Mouse (Mus musculus) hindbrain, embryonic 12.5 days (tissue): ENCODE measurements around the gene 4930451I11Rik. TPM values are rescaled to one million over a fixed set of nuclear protein-coding genes. Genes with fewer than 3 reads are reported as not detected.

Experiments
- ATAC-seq: fragments of 200-750 bp; cut with Nextera tagmentation; 2 replicates; pipeline ENCODE4 v1.8.0; 2017; ENCODE audit warnings: moderate TSS enrichment; ENCODE audit not compliant: low FRiP score
- H3K27ac ChIP-seq: fragments of 300-500 bp; sonication (generic); 2 replicates; pipeline ENCODE4 v1.5.1; 2016; ENCODE audit warnings: mild to moderate bottlenecking
- H3K27me3 ChIP-seq: fragments of 300-500 bp; sonication (generic); 2 replicates; pipeline ENCODE4 v1.6.1; 2016; ENCODE audit warnings: mild to moderate bottlenecking
- H3K36me3 ChIP-seq: fragments of 300-500 bp; sonication (generic); 2 replicates; pipeline ENCODE4 v1.6.1; 2016; ENCODE audit warnings: mild to moderate bottlenecking
- H3K4me1 ChIP-seq: fragments of 300-500 bp; sonication (generic); 2 replicates; pipeline ENCODE4 v1.6.1; 2016
- H3K4me2 ChIP-seq: fragments of 300-500 bp; sonication (generic); replicated peaks from 2 replicates; pipeline ENCODE4 v1.6.1; 2016; ENCODE audit warnings: mild to moderate bottlenecking
- H3K4me3 ChIP-seq: fragments of 300-500 bp; sonication (generic); 2 replicates; pipeline ENCODE4 v1.5.1; 2016; ENCODE audit warnings: mild to moderate bottlenecking
- H3K9ac ChIP-seq: fragments of 300-500 bp; sonication (generic); 2 replicates; pipeline ENCODE4 v1.6.1; 2016; ENCODE audit warnings: mild to moderate bottlenecking, moderate library complexity
- H3K9me3 ChIP-seq: fragments of 300-500 bp; sonication (generic); replicated peaks from 2 replicates; pipeline ENCODE4 v1.6.1; 2016; ENCODE audit warnings: mild to moderate bottlenecking
- WGBS: fragments of 180-500 bp; shearing (Covaris S2); methylation state at CpG from one replicate; pipeline ENCODE4 v1.1.7; 2016; 5-methylcytosine and 5-hydroxymethylcytosine counted together
- polyA plus RNA-seq: library from polyadenylated mRNA; unstranded; fragments of >200 nt; fragmentation: Nextera tagmentation; extraction: Ambion mirVana; gene quantifications from 2 replicates; pipeline ENCODE4 v1.2.1, GENCODE M21; 2016

4930451I11Rik gene
- polyA plus RNA-seq, 1 experiment from 2014 or later = not detected

DNA sequence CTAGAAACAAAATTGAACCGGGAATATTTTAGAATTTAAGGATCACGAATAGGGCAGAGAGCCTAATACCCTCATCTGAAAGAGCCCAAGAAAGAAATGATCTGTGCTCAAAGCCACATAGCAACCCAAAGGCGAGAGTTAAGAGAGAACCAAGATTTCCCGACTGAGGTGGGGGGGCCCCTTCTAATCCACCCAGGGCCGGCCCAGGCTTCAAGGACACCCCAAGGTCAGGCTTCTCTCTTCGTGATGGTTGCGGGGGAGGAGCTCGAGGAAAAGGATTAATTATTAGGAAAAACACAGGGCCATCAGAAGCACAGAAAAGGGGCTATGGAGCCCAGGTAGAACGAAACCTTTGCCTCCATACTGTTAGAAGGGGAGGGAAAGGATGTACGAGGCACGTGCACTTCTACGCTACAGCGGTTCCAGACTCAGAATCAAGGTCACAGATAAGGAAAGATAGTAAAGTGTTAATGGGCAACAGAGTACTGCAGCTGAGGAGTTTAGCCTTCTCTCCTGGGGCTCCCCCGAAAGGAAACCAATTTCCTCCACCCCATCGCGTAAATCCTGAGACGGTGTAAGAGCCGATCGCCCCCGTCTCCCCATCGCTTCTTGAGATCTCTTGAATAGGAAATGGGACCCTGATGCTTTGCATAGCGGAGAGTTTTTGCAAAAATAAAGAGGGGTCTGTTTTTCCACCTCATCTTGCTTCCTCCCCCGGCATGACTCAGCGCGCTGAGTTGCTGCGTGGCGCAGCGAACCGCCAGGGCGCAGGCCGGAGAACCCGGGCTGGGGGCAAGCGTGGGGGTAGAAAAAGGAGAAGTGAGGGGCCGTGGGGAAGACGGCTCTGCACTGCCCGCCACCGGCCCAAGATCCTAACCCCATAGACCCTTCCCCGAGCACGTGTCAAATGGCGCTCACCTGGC lies 33.1 kb downstream of the 4930451I11Rik start:
- H3K36me3 ChIP-seq = peaks cover 33% of the 10 kb centered on the region
- H3K9ac ChIP-seq = peak overlapping the region; percentile 92
- H3K4me3 ChIP-seq = peak overlapping the region; percentile 87
- H3K9me3 ChIP-seq = no peaks in the 10 kb centered on the region
- H3K4me2 ChIP-seq = peak overlapping the region; percentile 82
- 0 out of 2 replicates have a peak, but pooled peaks have one; percentile 1 for ATAC-seq
- H3K27me3 ChIP-seq = no peaks in the 10 kb centered on the region
- H3K4me1 ChIP-seq = peaks cover 41% of the 10 kb centered on the region
- peak overlapping the region; percentile 96 for H3K27ac ChIP-seq
- under 1% methylated on average over 40 of the region's 40 CpGs for WGBS

DNA sequence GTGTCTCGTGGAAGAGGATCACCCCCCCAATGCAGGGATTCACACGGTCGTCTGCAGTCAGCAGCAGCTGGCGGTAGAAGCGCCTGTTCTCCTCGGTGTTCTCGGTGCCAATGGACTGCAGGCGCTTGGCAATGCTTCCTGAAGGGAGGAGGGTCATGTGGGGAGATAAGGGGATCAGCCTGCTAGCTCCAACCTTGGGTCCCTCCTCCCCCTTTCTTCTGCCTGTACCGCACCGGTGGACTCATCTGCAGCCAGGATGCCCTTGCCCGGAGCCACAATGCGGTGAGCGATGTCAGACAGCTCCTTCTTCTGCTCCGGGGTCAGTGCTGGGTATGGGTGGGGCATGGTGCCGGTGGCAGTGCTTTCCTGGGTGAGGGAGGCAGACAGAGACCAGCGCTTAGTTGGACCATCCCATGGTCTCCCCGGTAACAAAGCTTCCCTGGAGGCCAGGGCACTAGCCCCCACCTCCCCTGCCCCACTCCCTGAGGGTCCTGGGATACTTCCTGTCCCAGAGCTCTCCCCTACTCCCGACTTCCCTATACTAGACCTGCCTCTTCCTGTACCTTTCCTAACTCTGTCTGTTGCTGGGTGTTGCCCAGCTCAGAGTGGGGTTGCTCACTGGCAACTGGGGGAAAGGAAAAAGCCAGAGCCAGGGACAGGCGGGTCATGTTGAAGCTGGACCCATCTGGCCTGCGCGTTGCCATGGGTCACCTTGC lies 33.9 kb downstream of the 4930451I11Rik start, which contains the start of gene Fam57b:
Gene Fam57b, plus strand, starts transcription at position 258 of the 716 bp plus-strand sequence.
- H3K36me3 ChIP-seq = peaks cover 29% of the 10 kb centered on the region
- H3K27me3 ChIP-seq = no peaks in the 10 kb centered on the region
- peak within 1 kb of the TSS; percentile 82 for H3K4me2 ChIP-seq
- H3K9me3 ChIP-seq = no peaks in the 10 kb centered on the region
- peaks cover 48% of the 10 kb centered on the region for H3K4me1 ChIP-seq
- H3K4me3 ChIP-seq = peak within 1 kb of the TSS; percentile 87
- H3K9ac ChIP-seq = peak within 1 kb of the TSS; percentile 92
- WGBS = 28% methylated on average over 21 of the region's 21 CpGs
- H3K27ac ChIP-seq = peak within 1 kb of the TSS; percentile 96
- no peak for ATAC-seq

- H3K4me3 ChIP-seq = no peak overlapping the region
- peaks cover 29% of the 10 kb centered on the region for H3K36me3 ChIP-seq
- H3K4me2 ChIP-seq = no peak overlapping the region; the same call in 1 of the 2 replicates
- no peak for ATAC-seq
- H3K27me3 ChIP-seq = no peaks in the 10 kb centered on the region
- no peak overlapping the region for H3K9ac ChIP-seq
- no peak overlapping the region for H3K27ac ChIP-seq
- no peaks in the 10 kb centered on the region for H3K9me3 ChIP-seq
- WGBS = 79% methylated on average over 8 of the region's 8 CpGs
- H3K4me1 ChIP-seq = peaks cover 50% of the 10 kb centered on the region
These were observed 35.0 kb downstream of the 4930451I11Rik start for GRCm38 (mm10) chr7:126796350-126796932.

DNA sequence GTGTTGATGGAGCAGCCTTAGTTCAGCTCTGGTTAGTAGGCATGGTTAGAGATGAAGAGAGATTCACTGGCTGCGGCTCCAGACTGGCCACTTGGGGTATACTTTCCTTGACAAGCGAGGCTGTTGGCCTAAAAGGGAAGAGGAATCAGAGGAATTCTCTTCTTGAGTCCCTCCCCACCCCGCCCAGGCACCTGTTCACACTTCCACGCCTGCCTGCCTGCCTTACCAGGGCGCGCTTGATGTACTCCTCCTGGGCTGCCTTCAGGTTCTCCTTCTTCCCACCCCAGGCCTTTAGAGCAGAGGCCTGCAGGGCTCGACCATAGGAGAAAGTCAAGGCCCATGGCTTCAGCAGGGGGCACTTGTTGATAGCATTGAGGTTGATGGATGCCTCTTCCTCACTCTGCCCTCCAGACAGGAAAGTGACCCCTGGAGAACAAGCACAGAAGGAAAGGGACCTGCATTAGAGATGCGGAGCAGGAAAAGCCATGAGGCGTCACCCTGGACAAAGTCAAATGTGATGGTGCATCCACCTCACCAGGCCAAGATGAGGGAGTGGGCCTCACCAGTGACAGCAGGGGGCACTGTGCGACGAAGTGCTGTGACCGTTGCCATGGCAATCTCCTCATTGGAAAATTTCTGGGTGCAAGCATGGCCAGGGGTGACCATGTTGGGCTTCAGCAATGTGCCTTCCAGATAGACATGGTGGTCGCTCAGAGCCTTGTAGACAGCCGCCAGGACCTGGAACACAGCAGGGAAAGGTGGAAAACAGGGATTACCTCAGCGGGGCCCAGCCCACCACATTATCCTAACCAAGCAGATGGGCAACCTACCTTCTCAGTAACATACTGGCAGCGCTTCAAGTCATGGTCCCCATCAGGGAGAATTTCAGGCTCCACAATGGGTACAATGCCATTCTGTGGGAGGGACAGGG lies 35.8 kb downstream of the 4930451I11Rik start:
- Histone ChIP-seq H3K27me3 (no peaks in the 10 kb centered on the region), H3K9ac (no peak overlapping the region), H3K4me1 (peaks cover 56% of the 10 kb centered on the region), H3K27ac (no peak overlapping the region), H3K36me3 (peaks cover 30% of the 10 kb centered on the region), H3K4me3 (no peak overlapping the region), H3K9me3 (no peaks in the 10 kb centered on the region), H3K4me2 (no peak overlapping the region)
- no peak for ATAC-seq
- 75% methylated on average over 16 of the region's 16 CpGs for WGBS

DNA sequence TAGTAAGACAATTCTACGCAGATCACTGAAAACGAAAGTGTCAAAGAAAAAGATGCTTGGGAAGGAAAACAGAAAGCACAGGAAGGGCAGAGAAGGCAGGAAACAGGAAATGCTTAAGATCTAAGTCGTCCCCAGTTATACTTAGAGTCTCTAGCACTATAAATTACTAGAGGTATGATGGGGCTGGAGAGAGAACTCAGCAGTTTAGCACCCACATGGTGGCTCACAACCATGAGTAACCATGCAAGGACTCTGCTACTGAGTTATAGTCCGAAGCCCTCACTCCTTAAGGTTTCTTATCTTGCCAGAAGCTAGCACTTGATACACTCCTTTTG lies 37.2 kb downstream of the 4930451I11Rik start:
- H3K4me1 ChIP-seq = peaks cover 49% of the 10 kb centered on the region
- no peaks in the 10 kb centered on the region for H3K9me3 ChIP-seq
- H3K27ac ChIP-seq = no peak overlapping the region
- peaks cover 44% of the 10 kb centered on the region for H3K36me3 ChIP-seq
- no peak overlapping the region for H3K9ac ChIP-seq
- WGBS = 74% methylated on average over 4 of the region's 4 CpGs
- H3K4me3 ChIP-seq = no peak overlapping the region
- H3K27me3 ChIP-seq = no peaks in the 10 kb centered on the region
- no peak for ATAC-seq
- no peak overlapping the region for H3K4me2 ChIP-seq

GRCm38 (mm10) chr7:126793456-126794270 lies 37.8 kb downstream of the 4930451I11Rik start:
- Histone ChIP-seq H3K4me2 (no peak overlapping the region), H3K27ac (no peak overlapping the region), H3K9me3 (no peaks in the 10 kb centered on the region), H3K9ac (no peak overlapping the region), H3K27me3 (no peaks in the 10 kb centered on the region), H3K4me3 (no peak overlapping the region), H3K4me1 (peaks cover 49% of the 10 kb centered on the region), H3K36me3 (peaks cover 50% of the 10 kb centered on the region)
- WGBS = 77% methylated on average over 4 of the region's 4 CpGs
- no peak for ATAC-seq

GRCm38 (mm10) chr7:126792721-126793443 lies 38.6 kb downstream of the 4930451I11Rik start:
- H3K4me1 ChIP-seq = peaks cover 43% of the 10 kb centered on the region
- H3K27me3 ChIP-seq = no peaks in the 10 kb centered on the region
- H3K27ac ChIP-seq = peak overlapping the region; percentile 96
- peak overlapping the region; percentile 95 for H3K4me3 ChIP-seq
- H3K9me3 ChIP-seq = no peaks in the 10 kb centered on the region
- peak overlapping the region; percentile 94 for H3K9ac ChIP-seq
- ATAC-seq = peak; percentile 41
- H3K4me2 ChIP-seq = peak overlapping the region; percentile 83
- WGBS = 27% methylated on average over 11 of the region's 11 CpGs
- H3K36me3 ChIP-seq = peaks cover 57% of the 10 kb centered on the region

DNA sequence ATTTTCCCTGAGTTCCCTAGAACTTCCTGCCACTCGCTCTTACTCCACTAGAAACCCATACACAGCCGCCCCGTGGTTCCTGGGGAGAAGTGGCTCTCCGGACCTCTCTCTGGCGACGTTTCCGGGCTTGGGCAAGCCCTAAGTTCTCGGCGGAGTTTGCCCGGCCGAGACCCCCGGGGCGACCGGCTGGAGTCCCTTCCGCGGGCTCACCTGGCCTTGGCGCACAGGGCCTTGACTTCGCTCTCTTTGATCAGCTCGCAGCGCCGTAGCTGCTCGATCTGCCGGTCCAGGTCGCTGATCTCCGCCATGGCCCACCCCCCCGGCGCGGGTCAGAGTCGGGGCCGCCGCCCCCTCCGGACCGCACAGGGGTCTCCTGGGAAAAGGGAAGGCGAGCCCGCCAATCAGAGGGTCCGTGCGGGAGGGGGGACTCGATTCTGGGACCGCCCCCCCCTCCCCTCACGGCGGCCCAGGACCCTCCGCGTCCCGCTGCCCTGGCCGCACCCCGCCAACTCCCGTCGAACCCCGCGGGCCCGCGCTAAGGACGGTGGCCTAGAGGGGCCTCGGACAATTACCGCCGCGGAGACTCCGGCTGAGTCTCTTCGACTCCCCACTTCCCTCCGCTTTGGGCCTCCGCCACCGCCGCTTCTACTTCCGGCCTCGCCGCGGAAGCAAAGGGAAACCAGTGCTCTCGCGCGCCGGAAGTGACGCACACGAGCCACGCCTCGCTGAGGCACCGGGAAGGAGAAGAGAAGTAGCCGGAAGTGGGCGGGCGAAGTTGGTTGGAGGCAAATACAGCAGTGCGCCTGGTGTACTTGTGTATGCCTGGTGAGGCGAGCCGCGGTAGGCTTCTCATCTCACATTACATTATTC lies 39.4 kb downstream of the 4930451I11Rik start, which contains the start of gene Ppp4c:
Gene Ppp4c, minus strand, starts transcription at position 646 of the 870 bp plus-strand sequence.
- no peaks in the 10 kb centered on the region for H3K9me3 ChIP-seq
- H3K4me1 ChIP-seq = peaks cover 35% of the 10 kb centered on the region
- peak within 1 kb of the TSS; percentile 96 for H3K27ac ChIP-seq
- H3K27me3 ChIP-seq = no peaks in the 10 kb centered on the region
- peaks cover 61% of the 10 kb centered on the region for H3K36me3 ChIP-seq
- under 1% methylated on average over 73 of the region's 83 CpGs for WGBS
- peak within 1 kb of the TSS; percentile 94 for H3K9ac ChIP-seq
- H3K4me2 ChIP-seq = peak within 1 kb of the TSS; percentile 83
- peak; percentile 91 for ATAC-seq
- peak within 1 kb of the TSS; percentile 95 for H3K4me3 ChIP-seq

DNA sequence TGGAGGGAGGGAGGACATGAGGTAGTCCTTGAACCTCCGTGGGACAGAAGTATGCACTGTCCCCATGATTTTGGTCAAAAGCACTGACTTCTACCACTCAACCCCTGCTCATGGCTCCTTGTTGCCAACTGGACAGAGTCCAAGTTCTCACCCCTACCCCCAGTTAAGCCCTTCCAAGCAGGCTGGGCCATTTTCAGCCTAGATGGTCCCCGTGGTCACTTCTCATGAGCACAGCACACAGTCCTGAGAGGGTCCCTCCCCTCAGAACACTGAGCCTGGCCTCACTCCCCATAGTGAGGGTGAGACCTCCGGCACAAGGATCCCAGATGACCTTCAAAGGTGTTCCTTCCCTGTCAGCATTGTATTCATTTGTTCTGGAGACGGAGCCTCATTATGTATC lies 42.3 kb downstream of the 4930451I11Rik start:
- H3K4me1 ChIP-seq = peaks cover 19% of the 10 kb centered on the region
- H3K27me3 ChIP-seq = no peaks in the 10 kb centered on the region
- H3K4me3 ChIP-seq = no peak overlapping the region
- no peak for ATAC-seq
- no peak overlapping the region for H3K4me2 ChIP-seq
- 95% methylated on average over 4 of the region's 4 CpGs for WGBS
- no peak overlapping the region for H3K27ac ChIP-seq
- H3K36me3 ChIP-seq = peaks cover 66% of the 10 kb centered on the region
- 0 out of 2 replicates have a peak overlapping the region, but pooled peaks have one; percentile 4 for H3K9ac ChIP-seq
- H3K9me3 ChIP-seq = no peaks in the 10 kb centered on the region

GRCm38 (mm10) chr7:126786142-126786541 lies 45.3 kb downstream of the 4930451I11Rik start:
- Histone ChIP-seq H3K27me3 (no peaks in the 10 kb centered on the region), H3K4me3 (no peak overlapping the region), H3K9me3 (no peaks in the 10 kb centered on the region), H3K27ac (no peak overlapping the region), H3K9ac (no peak overlapping the region), H3K36me3 (peaks cover 74% of the 10 kb centered on the region), H3K4me1 (peaks cover 14% of the 10 kb centered on the region), H3K4me2 (no peak overlapping the region)
- no peak for ATAC-seq
- WGBS = 91% methylated on average over 14 of the region's 14 CpGs
